Mouse (Mus musculus) 416B (cell line): ENCODE measurements around the gene Ankrd49.

ENCODE experiments used
- DNase-seq: peaks from one replicate; pipeline ENCODE4 v3.0.0; 2011; ENCODE audit warnings: low read depth

The Ankrd49 gene

GRCm38 (mm10) chr9:14740151-14740924 lies 44.3 kb downstream of the Ankrd49 start, which contains the start of gene Piwil4:
TSS of gene Piwil4 (minus strand) at chr9:14740733.
- no peak for DNase-seq

GRCm38 (mm10) chr9:14739498-14740150 lies 45.0 kb downstream of the Ankrd49 start:
- peak; percentile 54 for DNase-seq

GRCm38 (mm10) chr9:14730941-14731541 lies 53.6 kb downstream of the Ankrd49 start:
- DNase-seq: peak; percentile 10
